Mouse (Mus musculus): ENCODE data around the gene Armh1. TPM values are rescaled to one million over a fixed set of nuclear protein-coding genes. Genes with fewer than 3 reads are reported as not detected.

Armh1 gene
- total RNA-seq, 1 experiment: 0.18 TPM

DNA sequence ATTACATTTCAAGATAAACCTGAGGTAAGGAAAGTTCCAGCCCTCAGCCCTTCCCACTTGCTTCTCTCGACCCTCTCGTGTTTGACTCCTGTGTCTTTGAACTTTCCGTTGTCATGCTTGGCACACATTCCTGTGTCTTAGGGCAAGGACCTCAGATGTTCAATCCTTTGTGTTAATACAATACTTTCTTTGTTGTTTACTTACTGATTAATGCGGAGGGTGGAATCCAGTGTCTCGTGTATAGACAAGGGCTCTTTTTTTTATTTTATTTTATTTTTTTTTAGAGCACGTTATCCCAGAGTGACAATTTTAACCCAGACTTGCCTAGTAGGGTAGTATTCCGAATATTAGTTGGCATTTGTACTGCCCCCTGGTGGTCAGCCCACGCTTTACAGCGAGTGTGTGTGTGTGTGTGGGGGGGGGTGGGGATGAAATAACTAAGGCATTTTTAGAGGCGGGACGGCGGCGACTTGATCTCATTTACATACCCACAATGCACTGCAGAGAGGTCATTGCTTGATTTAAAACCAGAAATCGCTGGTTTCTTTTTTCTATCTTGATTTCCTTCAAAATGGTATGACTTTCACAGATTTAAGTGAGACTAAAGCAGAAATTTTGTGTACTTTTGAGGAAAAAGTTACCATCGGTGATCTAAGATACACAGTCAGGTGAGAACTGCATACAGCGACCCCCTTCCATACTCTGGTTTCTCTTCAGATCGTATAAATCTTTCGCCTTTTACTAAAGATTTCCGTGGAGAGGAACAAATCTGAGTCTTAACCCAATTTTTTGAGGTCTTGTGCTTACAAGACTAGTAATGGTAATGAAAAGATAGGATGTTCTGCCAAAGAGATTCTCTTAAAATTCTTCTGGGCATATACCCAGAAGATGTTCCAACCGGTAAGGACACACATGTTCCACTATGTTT lies 41.5 kb downstream of the Armh1 start:
- Histone ChIP-seq H3K36me3 (ENCODE audit: control insufficient read depth, insufficient read depth, low read length, poor library complexity, severe bottlenecking) (no peaks in the 10 kb centered on the region), H3K9me3 (ENCODE audit: control insufficient read depth, insufficient read depth, low read depth, low read length) (no peaks in the 10 kb centered on the region), H3K27ac (ENCODE audit: insufficient read depth, low read depth, low read length, poor library complexity, severe bottlenecking) (no peak overlapping the region; the same call in 1 of the 2 replicates), H3K4me3 (ENCODE audit: insufficient read depth in 1 of 2, low read depth in 1 of 2, low read length in 2 of 2, poor library complexity in 1 of 2, severe bottlenecking in 1 of 2) (no peak overlapping the region), H3K4me1 (ENCODE audit: control insufficient read depth in 2 of 2, insufficient read depth in 2 of 2, low read length in 2 of 2, poor library complexity in 1 of 2) (peaks cover 0 to 6% of the 10 kb centered on the region in 2 experiments; a peak in 1 of 4 replicates), H3K9ac (ENCODE audit: insufficient read depth, low read depth, low read length, poor library complexity, severe bottlenecking) (no peak overlapping the region)
- peak; percentile 87 for DNase-seq (ENCODE audit: low read depth, low spot score)
- in situ Hi-C loops (cut with MboI; ENCODE audit: low sequenced_read_pairs in 2 of 2, unreplicated experiment in 2 of 2): no loop called here
- TF ChIP-seq HCFC1 (IDR thresholded peaks at IDR 0.05; ENCODE audit: borderline replicate concordance, insufficient read depth, low read length) (peak; percentile 76), MAFK (IDR thresholded peaks at IDR 0.05; ENCODE audit: insufficient read depth, low read depth, low read length) (no peak), CHD2 (IDR thresholded peaks at IDR 0.05; ENCODE audit: low read depth, low read length) (no peak)

DNA sequence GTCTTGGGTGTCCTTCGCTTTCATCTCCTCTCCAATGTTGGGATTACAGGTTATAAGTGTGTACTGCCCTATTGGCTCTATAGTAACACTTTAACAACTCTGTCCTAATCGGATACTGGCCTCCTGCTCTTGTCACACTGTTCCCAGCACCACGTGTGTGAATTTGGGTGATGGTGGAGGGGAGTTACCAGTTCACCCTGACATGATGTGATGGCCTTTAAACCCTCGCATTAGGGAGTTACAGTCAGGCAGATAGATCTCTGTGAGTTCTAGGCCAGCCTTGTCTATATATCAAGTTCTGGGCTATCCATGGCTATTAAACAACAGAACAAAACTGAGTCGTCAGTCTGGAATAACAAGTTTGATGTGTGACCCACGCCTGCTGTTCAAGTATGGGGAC lies 42.3 kb downstream of the Armh1 start:
- no peaks in the 10 kb centered on the region for H3K9me3 ChIP-seq (ENCODE audit: control insufficient read depth, insufficient read depth, low read depth, low read length)
- TF ChIP-seq CHD2 (IDR thresholded peaks at IDR 0.05; ENCODE audit: low read depth, low read length) (no peak), MAFK (IDR thresholded peaks at IDR 0.05; ENCODE audit: insufficient read depth, low read depth, low read length) (no peak), ZC3H11A (IDR thresholded peaks at IDR 0.05; ENCODE audit: borderline replicate concordance, low read depth, low read length) (no peak), HCFC1 (IDR thresholded peaks at IDR 0.05; ENCODE audit: borderline replicate concordance, insufficient read depth, low read length) (no peak), ZNF384 (IDR thresholded peaks at IDR 0.05; ENCODE audit: low read depth, low read length) (no peak)
- no peaks in the 10 kb centered on the region for H3K36me3 ChIP-seq (ENCODE audit: control insufficient read depth, insufficient read depth, low read length, poor library complexity, severe bottlenecking)
- DNase-seq (ENCODE audit: low read depth, low spot score): no peak
- no peak overlapping the region for H3K4me3 ChIP-seq (ENCODE audit: insufficient read depth in 1 of 2, low read depth in 1 of 2, low read length in 2 of 2, poor library complexity in 1 of 2, severe bottlenecking in 1 of 2)
- no peak overlapping the region for H3K9ac ChIP-seq (ENCODE audit: insufficient read depth, low read depth, low read length, poor library complexity, severe bottlenecking)
- no peak overlapping the region for H3K27ac ChIP-seq (ENCODE audit: insufficient read depth, low read depth, low read length, poor library complexity, severe bottlenecking)
- H3K4me1 ChIP-seq (ENCODE audit: control insufficient read depth in 2 of 2, insufficient read depth in 2 of 2, low read length in 2 of 2, poor library complexity in 1 of 2): peaks cover 0 to 8% of the 10 kb centered on the region in 2 experiments; a peak in 1 of 4 replicates
- in situ Hi-C loops (cut with MboI; ENCODE audit: low sequenced_read_pairs in 2 of 2, unreplicated experiment in 2 of 2): no loop called here

DNA sequence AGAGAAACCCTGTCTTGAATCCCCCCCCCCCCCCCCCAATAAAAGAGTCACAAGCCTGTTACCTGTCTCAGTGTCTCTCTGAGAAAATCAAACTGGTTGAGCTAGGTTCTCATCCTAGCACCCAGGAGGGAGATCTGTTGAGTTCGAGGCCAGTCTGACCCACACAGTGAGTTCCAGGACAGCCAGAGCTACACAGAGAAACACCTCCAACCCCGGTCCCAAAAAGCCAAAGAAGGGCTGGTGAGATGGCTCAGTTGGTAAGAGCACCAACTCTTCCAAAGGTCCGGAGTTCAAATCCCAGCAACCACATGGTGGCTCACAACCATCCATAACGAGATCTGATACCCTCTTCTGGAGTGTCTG lies 49.0 kb downstream of the Armh1 start:
- in situ Hi-C loops (cut with MboI; ENCODE audit: low sequenced_read_pairs in 2 of 2, unreplicated experiment in 2 of 2): no loop called here
- H3K4me1 ChIP-seq (ENCODE audit: control insufficient read depth in 2 of 2, insufficient read depth in 2 of 2, low read length in 2 of 2, poor library complexity in 1 of 2): peaks cover 0 to 2% of the 10 kb centered on the region in 2 experiments; a peak in 1 of 4 replicates
- no peak overlapping the region for H3K4me3 ChIP-seq (ENCODE audit: insufficient read depth in 1 of 2, low read depth in 1 of 2, low read length in 2 of 2, poor library complexity in 1 of 2, severe bottlenecking in 1 of 2)
- H3K9me3 ChIP-seq (ENCODE audit: control insufficient read depth, insufficient read depth, low read depth, low read length): no peaks in the 10 kb centered on the region
- TF ChIP-seq ZC3H11A (IDR thresholded peaks at IDR 0.05; ENCODE audit: borderline replicate concordance, low read depth, low read length): no peak
- no peak for TF ChIP-seq ZNF384 (IDR thresholded peaks at IDR 0.05; ENCODE audit: low read depth, low read length)
- TF ChIP-seq CHD2 (IDR thresholded peaks at IDR 0.05; ENCODE audit: low read depth, low read length): no peak
- TF ChIP-seq HCFC1 (IDR thresholded peaks at IDR 0.05; ENCODE audit: borderline replicate concordance, insufficient read depth, low read length): no peak
- no peak for TF ChIP-seq MAFK (IDR thresholded peaks at IDR 0.05; ENCODE audit: insufficient read depth, low read depth, low read length)
- no peaks in the 10 kb centered on the region for H3K36me3 ChIP-seq (ENCODE audit: control insufficient read depth, insufficient read depth, low read length, poor library complexity, severe bottlenecking)
- DNase-seq (ENCODE audit: low read depth, low spot score): no peak
- no peak overlapping the region for H3K9ac ChIP-seq (ENCODE audit: insufficient read depth, low read depth, low read length, poor library complexity, severe bottlenecking)
- H3K27ac ChIP-seq (ENCODE audit: insufficient read depth, low read depth, low read length, poor library complexity, severe bottlenecking): no peak overlapping the region; the same call in 1 of the 2 replicates

DNA sequence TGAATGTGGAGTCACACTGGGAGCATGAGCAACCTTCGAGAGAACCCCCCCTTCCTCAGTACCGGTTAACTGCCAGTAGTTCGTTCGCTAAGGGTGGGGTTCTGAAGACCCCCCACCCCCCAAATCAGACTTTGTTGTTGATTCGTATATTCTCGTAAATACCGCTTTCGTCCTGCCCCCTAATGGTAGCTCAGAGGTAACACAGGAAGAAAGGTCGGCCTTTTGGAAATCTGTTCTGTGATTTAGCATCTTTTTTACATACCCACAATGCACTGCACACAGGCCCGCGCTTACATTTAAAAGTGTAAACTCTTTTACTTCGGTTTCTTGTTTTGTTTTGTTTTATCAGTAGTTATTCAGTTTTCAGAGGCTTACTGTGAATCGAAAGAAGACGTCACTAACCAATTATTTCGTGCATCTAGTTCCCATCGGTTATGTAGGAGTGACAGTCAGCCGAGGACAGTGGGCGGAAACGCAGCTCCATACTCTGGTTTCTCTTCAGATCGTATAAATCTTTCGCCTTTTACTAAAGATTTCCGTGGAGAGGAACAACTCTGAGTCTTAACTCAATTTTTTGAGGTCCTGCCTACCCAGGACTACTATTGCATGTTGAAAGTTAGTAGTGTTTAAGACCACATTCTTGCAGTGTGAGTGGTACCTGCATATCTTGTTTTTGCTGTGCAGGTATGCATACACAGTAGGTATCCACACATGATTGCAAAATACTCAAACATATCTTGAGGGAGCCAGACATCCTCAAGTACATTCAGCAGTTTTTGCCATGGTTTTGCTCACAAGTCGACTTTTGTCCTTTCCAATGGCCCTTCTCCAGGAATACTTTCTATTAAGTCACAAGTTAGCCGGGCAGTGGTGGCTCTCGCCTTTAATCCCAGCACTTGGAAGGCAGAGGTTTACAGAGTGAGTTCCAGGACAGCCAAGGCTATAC lies 49.6 kb downstream of the Armh1 start:
- in situ Hi-C loops (cut with MboI; ENCODE audit: low sequenced_read_pairs in 2 of 2, unreplicated experiment in 2 of 2): no loop called here

More for the DNA sequence above, 49.6 kb downstream of the Armh1 start:
- peak; percentile 74 for DNase-seq (ENCODE audit: low read depth, low spot score)
- Histone ChIP-seq H3K27ac (ENCODE audit: insufficient read depth, low read depth, low read length, poor library complexity, severe bottlenecking) (peak overlapping the region; percentile 31; the same call in 1 of the 2 replicates), H3K4me1 (ENCODE audit: control insufficient read depth in 2 of 2, insufficient read depth in 2 of 2, low read length in 2 of 2, poor library complexity in 1 of 2) (peaks cover 0 to 2% of the 10 kb centered on the region in 2 experiments; a peak in 1 of 4 replicates), H3K9ac (ENCODE audit: insufficient read depth, low read depth, low read length, poor library complexity, severe bottlenecking) (no peak overlapping the region), H3K9me3 (ENCODE audit: control insufficient read depth, insufficient read depth, low read depth, low read length) (no peaks in the 10 kb centered on the region), H3K36me3 (ENCODE audit: control insufficient read depth, insufficient read depth, low read length, poor library complexity, severe bottlenecking) (no peaks in the 10 kb centered on the region), H3K4me3 (ENCODE audit: insufficient read depth in 1 of 2, low read depth in 1 of 2, low read length in 2 of 2, poor library complexity in 1 of 2, severe bottlenecking in 1 of 2) (no peak overlapping the region)
- peak; percentile 73; the same call in 1 of the 2 replicates for TF ChIP-seq HCFC1 (IDR thresholded peaks at IDR 0.05; ENCODE audit: borderline replicate concordance, insufficient read depth, low read length)
- TF ChIP-seq CHD2 (IDR thresholded peaks at IDR 0.05; ENCODE audit: low read depth, low read length): no peak
